Mouse (Mus musculus) bone marrow, adult 2 months (tissue): ENCODE data around the gene Rabgap1l. TPM values are rescaled to one million over a fixed set of nuclear protein-coding genes. Genes with fewer than 3 reads are reported as not detected.

Experiments used
- H3K27ac ChIP-seq: fragments of 200-500 bp; 2 replicates; pipeline ENCODE4 v1.5.1; 2012; ENCODE audit warnings: low read depth, mild to moderate bottlenecking, control low read depth, inconsistent platforms, low read length; ENCODE audit not compliant: control insufficient read depth, poor library complexity, insufficient read depth
- H3K4me1 ChIP-seq: fragments of 200-500 bp; 2 replicates; pipeline ENCODE4 v1.6.1; 2011; ENCODE audit warnings: low read length; ENCODE audit not compliant: control insufficient read depth, insufficient read depth
- H3K4me3 ChIP-seq: fragments of 200-500 bp; replicated peaks from 2 replicates; pipeline ENCODE3; 2011; ENCODE audit warnings: mild to moderate bottlenecking, low read depth, low read length, control low read depth; ENCODE audit not compliant: control insufficient read depth
- CTCF ChIP-seq: fragments of 200-500 bp; IDR thresholded peaks from 2 replicates; pipeline ENCODE4 v1.5.1; 2011; ENCODE audit warnings: low read length, control low read depth; ENCODE audit not compliant: control insufficient read depth, insufficient read depth
- POLR2A ChIP-seq: fragments of 200-500 bp; IDR thresholded peaks from 2 replicates; pipeline ENCODE4 v1.6.1; 2011; ENCODE audit warnings: low read depth, mild to moderate bottlenecking, control low read depth, low read length, borderline replicate concordance; ENCODE audit not compliant: control insufficient read depth
- WGBS: fragments of 180-500 bp; shearing (Covaris S2); methylation state at CpG from one replicate; pipeline ENCODE4 v1.1.7; 2018; 5-methylcytosine and 5-hydroxymethylcytosine counted together
- polyA plus RNA-seq: library from polyadenylated mRNA; stranded (reverse); fragments of >200 nt; gene quantifications from 2 replicates; pipeline ENCODE4 v1.2.4, GENCODE M21; 2011; ENCODE audit warnings: low replicate concordance; ENCODE audit not compliant: missing spikeins, insufficient read depth, insufficient read length

The Rabgap1l gene
- polyA plus RNA-seq, 1 experiment = 73.4 TPM

- no peaks in the 10 kb centered on the region for H3K4me1 ChIP-seq
- H3K27ac ChIP-seq = no peak overlapping the region
- 84% methylated on average over 12 of the region's 12 CpGs for WGBS
- no peak overlapping the region for H3K4me3 ChIP-seq
- TF ChIP-seq POLR2A = no peak
- no peak for TF ChIP-seq CTCF
Observed at GRCm38 (mm10) chr1:160579309-160580233, 213.4 kb downstream of the Rabgap1l start.

GRCm38 (mm10) chr1:160576124-160576523 is 216.9 kb downstream of the Rabgap1l start:
- Histone ChIP-seq H3K27ac (no peak overlapping the region), H3K4me3 (no peak overlapping the region), H3K4me1 (no peaks in the 10 kb centered on the region)
- TF ChIP-seq CTCF (no peak), POLR2A (no peak)
- 83% methylated on average over 4 of the region's 4 CpGs for WGBS

- no peak overlapping the region for H3K4me3 ChIP-seq
- TF ChIP-seq CTCF (no peak), POLR2A (no peak)
- H3K4me1 ChIP-seq = no peaks in the 10 kb centered on the region
- H3K27ac ChIP-seq = no peak overlapping the region
- whole genome bisulfite sequencing = 82% methylated on average over 4 of the region's 4 CpGs
Observed at GRCm38 (mm10) chr1:160574039-160574438, 219.0 kb downstream of the Rabgap1l start.

DNA sequence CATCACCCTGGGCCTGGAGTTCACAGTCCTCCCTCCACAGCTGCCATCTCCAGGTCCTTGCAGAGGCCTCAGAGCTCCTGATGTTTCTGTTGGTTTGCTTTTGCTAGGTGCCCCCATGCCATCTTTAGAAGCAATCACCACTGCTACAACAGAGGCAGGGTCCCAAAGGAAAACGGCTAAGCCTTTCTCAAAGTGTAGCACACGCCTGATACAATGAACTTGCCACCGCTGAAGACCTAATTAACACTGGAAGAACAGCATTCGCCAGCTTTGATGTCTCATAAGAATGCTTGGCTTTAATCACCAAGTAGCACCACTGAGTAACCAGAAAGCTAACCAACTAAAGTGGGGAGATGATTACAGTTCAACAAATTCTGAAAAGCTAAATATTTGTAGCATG is 226.6 kb downstream of the Rabgap1l start:
- TF ChIP-seq POLR2A (no peak), CTCF (no peak)
- Histone ChIP-seq H3K4me1 (no peaks in the 10 kb centered on the region), H3K4me3 (no peak overlapping the region), H3K27ac (no peak overlapping the region)
- 74% methylated on average over 4 of the region's 4 CpGs for WGBS

GRCm38 (mm10) chr1:160561381-160561780 is 231.6 kb downstream of the Rabgap1l start:
- H3K4me3 ChIP-seq = no peak overlapping the region
- H3K27ac ChIP-seq = no peak overlapping the region
- H3K4me1 ChIP-seq = no peaks in the 10 kb centered on the region
- TF ChIP-seq POLR2A (no peak), CTCF (peak; percentile 24)
- 84% methylated on average over 1 of the region's 1 CpGs for whole genome bisulfite sequencing

- TF ChIP-seq CTCF = no peak
- no peak for TF ChIP-seq POLR2A
- Histone ChIP-seq H3K4me1 (no peaks in the 10 kb centered on the region), H3K27ac (no peak overlapping the region), H3K4me3 (no peak overlapping the region)
- 89% methylated on average over 1 of the region's 1 CpGs for WGBS
Observed at GRCm38 (mm10) chr1:160550636-160551035, 242.4 kb downstream of the Rabgap1l start.

GRCm38 (mm10) chr1:160547934-160548876 is 244.8 kb downstream of the Rabgap1l start:
- no peak overlapping the region for H3K27ac ChIP-seq
- TF ChIP-seq POLR2A = no peak
- TF ChIP-seq CTCF = no peak
- no peak overlapping the region for H3K4me3 ChIP-seq

GRCm38 (mm10) chr1:160535649-160536048 is 257.4 kb downstream of the Rabgap1l start:
- Histone ChIP-seq H3K4me3 (no peak overlapping the region), H3K27ac (no peak overlapping the region), H3K4me1 (no peaks in the 10 kb centered on the region)
- TF ChIP-seq POLR2A (no peak), CTCF (no peak)
- 93% methylated on average over 8 of the region's 8 CpGs for WGBS

More at GRCm38 (mm10) chr1:160547934-160548876, 244.8 kb downstream of the Rabgap1l start:
- WGBS = 75% methylated on average over 4 of the region's 4 CpGs
- no peaks in the 10 kb centered on the region for H3K4me1 ChIP-seq
